Mouse (Mus musculus): ENCODE measurements around the gene Naaladl2. TPM values are rescaled to one million over a fixed set of nuclear protein-coding genes. Genes with fewer than 3 reads are reported as not detected.

The Naaladl2 gene
- total RNA-seq (2023): not detected

DNA sequence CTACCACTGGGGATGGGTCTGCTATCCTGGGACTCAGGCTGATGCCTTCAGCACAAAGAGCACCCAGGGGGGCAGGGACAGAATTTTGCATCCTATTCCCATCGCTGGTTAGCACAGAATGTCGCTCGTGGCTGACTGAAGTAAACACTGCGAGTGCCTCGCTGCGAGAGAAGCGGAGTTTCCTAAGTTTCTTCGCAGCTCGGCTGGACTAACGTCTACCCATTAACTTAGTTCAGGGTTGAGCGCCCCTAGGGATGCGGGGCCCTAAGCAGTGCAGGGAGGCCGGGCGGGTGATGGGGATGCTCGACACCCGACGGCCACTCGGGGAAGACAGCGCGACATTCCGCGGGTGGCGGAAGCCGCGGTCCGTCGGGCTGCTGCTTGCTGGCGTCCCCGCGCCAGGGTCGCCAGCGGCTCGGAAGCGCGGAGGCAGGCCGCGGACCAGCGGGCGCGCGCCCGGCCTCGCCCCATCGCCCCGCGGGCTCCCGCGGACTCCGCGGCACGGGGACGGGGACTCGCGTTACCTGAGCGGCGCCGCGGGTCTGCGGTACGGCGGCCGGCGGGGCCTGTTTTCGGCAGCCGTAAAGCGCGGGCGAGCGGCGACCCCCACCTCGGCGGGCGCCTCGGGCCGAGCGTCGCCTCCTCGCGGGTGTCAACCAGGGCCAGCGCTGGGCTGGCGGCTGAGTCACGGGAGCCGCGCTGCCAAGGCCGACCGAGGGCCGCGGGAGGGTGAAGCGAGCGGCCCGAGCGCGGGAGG lies at the start of gene Naaladl2:
Gene Naaladl2 (minus strand): TSS at position 707 of the 757 bp plus-strand sequence.

Data from B cell, adult 67 days (primary cell).